Mouse (Mus musculus) CD4-positive, CD25-positive, alpha-beta regulatory T cell, adult 9 weeks (primary cell): ENCODE results near the gene Gipc3. TPM values are rescaled to one million over a fixed set of nuclear protein-coding genes. Genes with fewer than 3 reads are reported as not detected.

Experiments used
- polyA plus RNA-seq: library from polyadenylated mRNA; unstranded; fragments of 100-300 nt; shearing (Covaris generic); gene quantifications from one replicate; pipeline ENCODE4 v1.2.1, GENCODE M21; 2017

Gipc3 gene
- polyA plus RNA-seq: not detected

GRCm38 (mm10) chr10:81342686-81343505 is at the start of gene Gipc3:
Gene Gipc3 (minus strand): TSS chr10:81343266.

DNA sequence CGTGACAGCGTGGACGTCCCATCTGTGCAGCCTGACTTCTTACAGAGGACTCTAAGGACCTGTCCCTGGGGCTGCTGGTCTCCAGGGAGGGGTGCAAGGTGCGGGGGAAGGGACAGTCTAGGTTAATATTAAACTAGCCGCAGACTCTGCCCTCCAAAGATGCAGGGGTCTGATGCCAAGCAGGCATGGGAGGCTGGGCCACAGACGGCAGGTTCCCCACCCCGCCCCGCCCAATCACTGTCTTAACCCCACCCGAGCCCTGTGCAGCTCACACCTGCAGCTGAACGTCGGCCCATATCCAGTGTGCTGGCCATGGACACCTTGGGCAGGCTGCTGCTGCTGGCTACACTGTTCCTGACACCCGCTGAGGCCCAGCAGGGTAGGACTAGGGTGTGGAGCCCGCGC is 49.7 kb upstream of the Gipc3 start, which contains the start of gene Smim24:
Smim24 (plus strand) TSS at position 271 of the 405 bp plus-strand sequence.

GRCm38 (mm10) chr10:81388505-81389055 is 45.5 kb upstream of the Gipc3 start, which contains the start of gene Gm48552:
Gene Gm48552 (plus strand): TSS chr10:81389005.

DNA sequence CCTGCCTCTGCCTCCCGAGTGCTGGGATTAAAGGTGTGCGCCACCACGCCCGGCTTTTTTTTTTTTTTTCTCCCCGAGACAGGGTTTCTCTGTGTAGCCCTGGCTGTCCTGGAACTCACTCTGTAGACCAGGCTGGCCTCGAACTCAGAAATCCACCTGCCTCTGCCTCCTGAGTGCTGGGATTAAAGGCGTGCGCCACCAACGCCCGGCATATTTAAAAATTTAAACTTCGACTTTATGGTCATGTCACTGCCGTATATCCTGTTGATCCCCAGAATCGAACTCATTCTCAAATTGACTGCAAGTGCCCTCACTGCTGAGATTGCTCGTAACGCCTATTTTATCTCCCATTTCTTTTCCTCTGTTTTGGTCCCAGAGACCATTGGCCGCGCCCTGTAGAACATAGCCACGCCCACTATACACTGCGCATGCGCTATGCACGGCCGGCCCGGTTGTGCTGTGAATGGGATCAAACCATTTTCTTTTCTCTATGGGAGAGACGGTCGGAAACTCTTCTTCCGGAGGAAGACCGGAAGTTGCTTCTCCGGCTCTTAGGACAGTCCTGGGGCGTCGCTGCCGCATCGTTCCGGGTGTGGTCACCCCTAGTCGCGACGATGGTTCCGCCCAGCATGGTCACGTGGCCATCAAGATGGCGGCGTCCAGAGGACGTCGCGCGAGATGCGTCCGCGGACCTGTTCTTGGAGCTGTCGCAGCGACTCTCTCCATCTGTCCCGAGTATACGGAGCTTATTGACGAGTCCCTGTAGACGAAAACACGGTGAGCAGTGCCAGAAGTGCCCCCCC is 40.9 kb upstream of the Gipc3 start, which contains the start of the genes Dohh and Gm48551:
Dohh (plus strand) TSS at position 627 of the 803 bp plus-strand sequence.
Gm48551 (plus strand) TSS at position 665 of the 803 bp plus-strand sequence.

GRCm38 (mm10) chr10:81377793-81378552 is 34.9 kb upstream of the Gipc3 start, which contains the start of gene Fzr1:
Gene Fzr1 (minus strand): TSS chr10:81378516.

GRCm38 (mm10) chr10:81365672-81366476 is 22.8 kb upstream of the Gipc3 start, which contains the start of gene 4930404N11Rik:
Gene 4930404N11Rik (minus strand): TSS chr10:81365816.

GRCm38 (mm10) chr10:81356991-81357844 is 14.2 kb upstream of the Gipc3 start, which contains the start of gene Mfsd12:
Gene Mfsd12 (plus strand): TSS chr10:81357491.

GRCm38 (mm10) chr10:81350351-81351063 is 7.4 kb upstream of the Gipc3 start, which contains the start of gene Hmg20b:
Gene Hmg20b (minus strand): TSS chr10:81350480.

GRCm38 (mm10) chr10:81328386-81328785 is 14.7 kb downstream of the Gipc3 start, which contains the start of gene Tbxa2r:
Gene Tbxa2r (plus strand): TSS chr10:81328731.

GRCm38 (mm10) chr10:81320550-81321347 is 22.3 kb downstream of the Gipc3 start, which contains the start of gene Cactin:
Gene Cactin (plus strand): TSS chr10:81321103.

DNA sequence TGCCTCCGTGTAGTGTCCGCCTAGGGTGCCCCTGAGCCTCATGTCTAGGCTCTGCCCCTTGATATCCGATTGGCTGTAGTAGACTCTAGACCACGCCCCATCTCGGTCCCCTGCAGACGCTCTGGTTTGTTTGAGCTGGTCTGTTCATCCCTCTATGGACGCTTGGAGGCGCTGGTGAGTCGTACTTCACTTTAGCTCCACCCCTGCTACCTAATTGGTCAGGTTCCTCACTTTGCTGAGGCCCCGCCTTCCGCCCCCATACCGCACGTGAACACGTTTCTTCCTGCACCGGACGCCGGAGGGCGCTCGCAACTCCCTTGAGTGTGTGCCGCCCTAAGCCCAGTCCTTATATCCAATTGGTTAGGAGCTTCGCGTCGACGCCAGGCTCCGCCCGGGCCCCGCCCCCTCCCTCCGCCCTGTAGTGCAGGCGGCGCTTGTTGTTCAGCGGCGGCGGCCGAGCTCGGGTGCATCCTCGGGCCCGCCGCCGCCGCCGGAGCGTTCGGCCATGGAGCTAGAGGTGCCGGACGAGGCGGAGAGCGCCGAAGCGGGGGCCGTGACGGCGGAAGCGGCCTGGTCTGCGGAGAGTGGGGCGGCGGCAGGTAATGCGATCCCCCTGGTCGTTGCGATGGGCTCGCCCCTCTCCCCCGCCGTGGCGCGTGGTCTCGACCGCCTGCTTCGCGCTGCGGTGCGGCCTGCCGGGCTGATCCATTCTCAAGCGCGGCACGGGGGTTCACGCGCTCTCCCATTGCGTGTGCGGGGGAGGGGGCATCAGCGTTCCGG is 50.3 kb downstream of the Gipc3 start, which contains the start of gene Pip5k1c:
Pip5k1c (plus strand) TSS at position 410 of the 780 bp plus-strand sequence.

GRCm38 (mm10) chr10:81291511-81292104 is 51.5 kb downstream of the Gipc3 start, which contains the start of gene Tjp3:
Gene Tjp3 (minus strand): TSS chr10:81291581.

